Mouse (Mus musculus): ENCODE data around the gene Serpinb5. TPM values are rescaled to one million over a fixed set of nuclear protein-coding genes. Genes with fewer than 3 reads are reported as not detected.

Gene Serpinb5
- polyA plus RNA-seq (2015; fragmentation: Nextera tagmentation; extraction: Ambion mirVana) = not detected in 2 replicates

- ATAC-seq = no peak
- no peaks in the 10 kb centered on the region for H3K36me3 ChIP-seq (ENCODE audit: control insufficient read depth, insufficient read depth)
- H3K9me3 ChIP-seq (ENCODE audit: control insufficient read depth, low read length) = no peaks in the 10 kb centered on the region
- no peak within 1 kb of the TSS for H3K4me3 ChIP-seq (replicated peaks; ENCODE audit: low read length)
- no peak within 1 kb of the TSS for H3K4me2 ChIP-seq (ENCODE audit: low read length)
- H3K27ac ChIP-seq (ENCODE audit: low read length) = no peak within 1 kb of the TSS
- H3K4me1 ChIP-seq (replicated peaks; ENCODE audit: control insufficient read depth, insufficient read depth, low read length) = no peaks in the 10 kb centered on the region
- H3K9ac ChIP-seq (replicated peaks; ENCODE audit: low read depth, low read length) = no peak within 1 kb of the TSS
- no peaks in the 10 kb centered on the region for H3K27me3 ChIP-seq (replicated peaks; ENCODE audit: control insufficient read depth, insufficient read depth, low read length)
- WGBS = 63% methylated on average over 8 of the region's 8 CpGs
Measured at GRCm38 (mm10) chr1:106860847-106861246, at the start of gene Serpinb5. Serpinb5 (plus strand) TSS chr1:106861173.

GRCm38 (mm10) chr1:106814864-106815263, 46.1 kb upstream of the Serpinb5 start:
- Histone ChIP-seq H3K9me3 (ENCODE audit: control insufficient read depth, low read length) (no peaks in the 10 kb centered on the region), H3K36me3 (ENCODE audit: control insufficient read depth, insufficient read depth) (no peaks in the 10 kb centered on the region), H3K4me2 (ENCODE audit: low read length) (no peak overlapping the region), H3K9ac (replicated peaks; ENCODE audit: low read depth, low read length) (no peak overlapping the region), H3K27me3 (replicated peaks; ENCODE audit: control insufficient read depth, insufficient read depth, low read length) (no peaks in the 10 kb centered on the region), H3K27ac (ENCODE audit: low read length) (no peak overlapping the region), H3K4me3 (replicated peaks; ENCODE audit: low read length) (no peak overlapping the region), H3K4me1 (replicated peaks; ENCODE audit: control insufficient read depth, insufficient read depth, low read length) (no peaks in the 10 kb centered on the region)
- 76% methylated on average over 5 of the region's 5 CpGs for WGBS
- ATAC-seq = no peak

- 87% methylated on average over 6 of the region's 6 CpGs for WGBS
- no peak overlapping the region for H3K4me2 ChIP-seq (ENCODE audit: low read length)
Measured at GRCm38 (mm10) chr1:106815265-106815664, 45.7 kb upstream of the Serpinb5 start.

GRCm38 (mm10) chr1:106816766-106817165, 44.2 kb upstream of the Serpinb5 start:
- H3K4me2 ChIP-seq (ENCODE audit: low read length) = no peak overlapping the region
- H3K9ac ChIP-seq (replicated peaks; ENCODE audit: low read depth, low read length) = no peak overlapping the region
- 87% methylated on average over 11 of the region's 11 CpGs for WGBS

More at GRCm38 (mm10) chr1:106815265-106815664, 45.7 kb upstream of the Serpinb5 start:
- H3K27me3 ChIP-seq (replicated peaks; ENCODE audit: control insufficient read depth, insufficient read depth, low read length) = no peaks in the 10 kb centered on the region
- no peaks in the 10 kb centered on the region for H3K9me3 ChIP-seq (ENCODE audit: control insufficient read depth, low read length)
- no peak overlapping the region for H3K4me3 ChIP-seq (replicated peaks; ENCODE audit: low read length)
- H3K9ac ChIP-seq (replicated peaks; ENCODE audit: low read depth, low read length) = no peak overlapping the region
- H3K36me3 ChIP-seq (ENCODE audit: control insufficient read depth, insufficient read depth) = no peaks in the 10 kb centered on the region
- H3K27ac ChIP-seq (ENCODE audit: low read length) = no peak overlapping the region
- no peaks in the 10 kb centered on the region for H3K4me1 ChIP-seq (replicated peaks; ENCODE audit: control insufficient read depth, insufficient read depth, low read length)
- no peak for ATAC-seq

GRCm38 (mm10) chr1:106818323-106818722, 42.6 kb upstream of the Serpinb5 start:
- Histone ChIP-seq H3K4me3 (replicated peaks; ENCODE audit: low read length) (no peak overlapping the region), H3K4me1 (replicated peaks; ENCODE audit: control insufficient read depth, insufficient read depth, low read length) (no peaks in the 10 kb centered on the region), H3K4me2 (ENCODE audit: low read length) (no peak overlapping the region), H3K36me3 (ENCODE audit: control insufficient read depth, insufficient read depth) (no peaks in the 10 kb centered on the region), H3K27me3 (replicated peaks; ENCODE audit: control insufficient read depth, insufficient read depth, low read length) (no peaks in the 10 kb centered on the region), H3K9ac (replicated peaks; ENCODE audit: low read depth, low read length) (no peak overlapping the region), H3K9me3 (ENCODE audit: control insufficient read depth, low read length) (no peaks in the 10 kb centered on the region), H3K27ac (ENCODE audit: low read length) (no peak overlapping the region)
- 25% methylated on average over 4 of the region's 4 CpGs for WGBS
- ATAC-seq = no peak

More at GRCm38 (mm10) chr1:106816766-106817165, 44.2 kb upstream of the Serpinb5 start:
- Histone ChIP-seq H3K27ac (ENCODE audit: low read length) (no peak overlapping the region), H3K27me3 (replicated peaks; ENCODE audit: control insufficient read depth, insufficient read depth, low read length) (no peaks in the 10 kb centered on the region), H3K9me3 (ENCODE audit: control insufficient read depth, low read length) (no peaks in the 10 kb centered on the region), H3K4me1 (replicated peaks; ENCODE audit: control insufficient read depth, insufficient read depth, low read length) (no peaks in the 10 kb centered on the region), H3K4me3 (replicated peaks; ENCODE audit: low read length) (no peak overlapping the region), H3K36me3 (ENCODE audit: control insufficient read depth, insufficient read depth) (no peaks in the 10 kb centered on the region)
- ATAC-seq = no peak

GRCm38 (mm10) chr1:106822297-106822696, 38.7 kb upstream of the Serpinb5 start:
- Histone ChIP-seq H3K4me1 (replicated peaks; ENCODE audit: control insufficient read depth, insufficient read depth, low read length) (no peaks in the 10 kb centered on the region), H3K4me2 (ENCODE audit: low read length) (no peak overlapping the region), H3K27ac (ENCODE audit: low read length) (no peak overlapping the region), H3K27me3 (replicated peaks; ENCODE audit: control insufficient read depth, insufficient read depth, low read length) (no peaks in the 10 kb centered on the region), H3K9me3 (ENCODE audit: control insufficient read depth, low read length) (no peaks in the 10 kb centered on the region), H3K4me3 (replicated peaks; ENCODE audit: low read length) (no peak overlapping the region), H3K36me3 (ENCODE audit: control insufficient read depth, insufficient read depth) (no peaks in the 10 kb centered on the region), H3K9ac (replicated peaks; ENCODE audit: low read depth, low read length) (no peak overlapping the region)
- 64% methylated on average over 3 of the region's 3 CpGs for WGBS
- no peak for ATAC-seq

- Histone ChIP-seq H3K4me2 (ENCODE audit: low read length) (no peak overlapping the region), H3K9me3 (ENCODE audit: control insufficient read depth, low read length) (no peaks in the 10 kb centered on the region), H3K9ac (replicated peaks; ENCODE audit: low read depth, low read length) (no peak overlapping the region), H3K36me3 (ENCODE audit: control insufficient read depth, insufficient read depth) (no peaks in the 10 kb centered on the region), H3K27me3 (replicated peaks; ENCODE audit: control insufficient read depth, insufficient read depth, low read length) (no peaks in the 10 kb centered on the region), H3K27ac (ENCODE audit: low read length) (no peak overlapping the region), H3K4me1 (replicated peaks; ENCODE audit: control insufficient read depth, insufficient read depth, low read length) (no peaks in the 10 kb centered on the region), H3K4me3 (replicated peaks; ENCODE audit: low read length) (no peak overlapping the region)
- no peak for ATAC-seq
- WGBS = 82% methylated on average over 4 of the region's 4 CpGs
Measured at GRCm38 (mm10) chr1:106828784-106829183, 32.2 kb upstream of the Serpinb5 start.

- Histone ChIP-seq H3K4me3 (replicated peaks; ENCODE audit: low read length) (no peak overlapping the region), H3K9me3 (ENCODE audit: control insufficient read depth, low read length) (no peaks in the 10 kb centered on the region), H3K27me3 (replicated peaks; ENCODE audit: control insufficient read depth, insufficient read depth, low read length) (no peaks in the 10 kb centered on the region), H3K9ac (replicated peaks; ENCODE audit: low read depth, low read length) (no peak overlapping the region), H3K27ac (ENCODE audit: low read length) (no peak overlapping the region), H3K4me2 (ENCODE audit: low read length) (no peak overlapping the region), H3K4me1 (replicated peaks; ENCODE audit: control insufficient read depth, insufficient read depth, low read length) (no peaks in the 10 kb centered on the region), H3K36me3 (ENCODE audit: control insufficient read depth, insufficient read depth) (no peaks in the 10 kb centered on the region)
- WGBS = 92% methylated on average over 6 of the region's 6 CpGs
- no peak for ATAC-seq
Measured at GRCm38 (mm10) chr1:106865543-106865942, 4.6 kb downstream of the Serpinb5 start.

- ATAC-seq = no peak
- Histone ChIP-seq H3K4me2 (ENCODE audit: low read length) (no peak overlapping the region), H3K4me1 (replicated peaks; ENCODE audit: control insufficient read depth, insufficient read depth, low read length) (no peaks in the 10 kb centered on the region), H3K9me3 (ENCODE audit: control insufficient read depth, low read length) (no peaks in the 10 kb centered on the region), H3K27ac (ENCODE audit: low read length) (no peak overlapping the region), H3K4me3 (replicated peaks; ENCODE audit: low read length) (no peak overlapping the region), H3K27me3 (replicated peaks; ENCODE audit: control insufficient read depth, insufficient read depth, low read length) (no peaks in the 10 kb centered on the region), H3K9ac (replicated peaks; ENCODE audit: low read depth, low read length) (no peak overlapping the region), H3K36me3 (ENCODE audit: control insufficient read depth, insufficient read depth) (no peaks in the 10 kb centered on the region)
- WGBS = 66% methylated on average over 5 of the region's 5 CpGs
Measured at GRCm38 (mm10) chr1:106866029-106866428, 5.1 kb downstream of the Serpinb5 start.

- H3K9ac ChIP-seq (replicated peaks; ENCODE audit: low read depth, low read length) = no peak overlapping the region
- no peaks in the 10 kb centered on the region for H3K36me3 ChIP-seq (ENCODE audit: control insufficient read depth, insufficient read depth)
- no peak overlapping the region for H3K4me2 ChIP-seq (ENCODE audit: low read length)
- no peak overlapping the region for H3K4me3 ChIP-seq (replicated peaks; ENCODE audit: low read length)
- no peaks in the 10 kb centered on the region for H3K9me3 ChIP-seq (ENCODE audit: control insufficient read depth, low read length)
- no peak overlapping the region for H3K27ac ChIP-seq (ENCODE audit: low read length)
- 65% methylated on average over 6 of the region's 6 CpGs for WGBS
- no peaks in the 10 kb centered on the region for H3K4me1 ChIP-seq (replicated peaks; ENCODE audit: control insufficient read depth, insufficient read depth, low read length)
- H3K27me3 ChIP-seq (replicated peaks; ENCODE audit: control insufficient read depth, insufficient read depth, low read length) = no peaks in the 10 kb centered on the region
- no peak for ATAC-seq
Measured at GRCm38 (mm10) chr1:106866768-106867167, 5.8 kb downstream of the Serpinb5 start.

Measured in forebrain, embryonic 16.5 days (tissue).